Mouse (Mus musculus): ENCODE measurements at regions not wholly inside any gene's neighbourhood (a gene's known extent, or its start where the extent isn't known, plus 50 kb on each side); places are given as distances from the start of the nearest gene placed in this dataset.
"Not testable (repeated sequence)": the region's sequence is repeated elsewhere in the genome, so short reads cannot be mapped to it uniquely, and the experiment has no call there.

DNA sequence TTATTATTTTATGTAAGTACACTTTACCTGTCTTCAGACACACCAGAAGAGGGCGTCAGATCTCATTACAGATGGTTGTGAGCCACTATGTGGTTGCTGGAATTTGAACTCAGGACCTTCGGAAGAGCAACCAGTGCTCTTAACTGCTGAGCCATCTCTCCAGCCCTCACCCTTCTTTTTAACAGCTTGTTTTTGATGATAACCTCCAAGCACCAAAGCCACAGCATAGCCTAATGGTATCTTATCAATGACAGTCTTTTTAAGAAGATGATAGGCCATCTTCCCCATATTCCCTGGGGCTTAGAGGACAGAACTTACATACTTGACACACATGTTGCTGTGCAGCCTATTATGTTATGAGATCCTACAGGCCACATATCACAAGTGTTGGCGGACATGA, 56.1 kb upstream of the Klf13 start:
- not testable (repeated sequence) for H3K27me3 ChIP-seq (replicated peaks; ENCODE audit: control insufficient read depth, insufficient read depth, low read length); DNase-seq (ENCODE audit: low spot score); H3K4me3 ChIP-seq (ENCODE audit: low read depth, low read length); ATAC-seq (replicated peaks; ENCODE audit: low FRiP score); H3K9ac ChIP-seq (ENCODE audit: low read depth, low read length); H3K9me3 ChIP-seq (ENCODE audit: control insufficient read depth, low read length); H3K36me3 ChIP-seq (ENCODE audit: control insufficient read depth, insufficient read depth, low read length); H3K4me2 ChIP-seq
- Histone ChIP-seq H3K27ac (ENCODE audit: low read depth, low read length) (peak overlapping the region; percentile 78), H3K4me1 (replicated peaks; ENCODE audit: control insufficient read depth, insufficient read depth, low read length) (peaks cover 59% of the 10 kb centered on the region)
- WGBS, result 70% methylated on average over 3 of the region's 3 CpGs

DNA sequence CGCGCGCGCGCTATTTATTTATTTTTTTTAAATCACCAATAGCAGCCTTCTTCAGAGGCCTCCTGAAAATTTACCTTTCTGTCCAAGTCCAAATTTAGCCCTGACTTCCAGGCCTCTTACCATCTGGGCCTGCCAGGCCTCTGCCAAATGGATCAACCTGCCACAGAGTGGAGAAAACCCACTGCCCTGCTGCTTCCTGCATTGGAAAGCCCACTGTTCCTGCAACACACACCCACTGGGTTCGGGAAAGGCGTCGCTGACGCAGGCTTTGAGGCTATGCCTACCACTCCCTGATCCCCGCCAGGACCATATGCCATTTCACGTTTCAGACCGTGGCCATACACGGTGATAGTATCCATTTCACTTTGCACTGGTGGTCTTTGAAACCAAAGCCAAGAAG, 53.4 kb upstream of the Klf13 start:
- DNase-seq (ENCODE audit: low spot score) (no peak), ATAC-seq (replicated peaks; ENCODE audit: low FRiP score) (no peak)
- no peaks in the 10 kb centered on the region for H3K9me3 ChIP-seq (ENCODE audit: control insufficient read depth, low read length)
- no peaks in the 10 kb centered on the region for H3K27me3 ChIP-seq (replicated peaks; ENCODE audit: control insufficient read depth, insufficient read depth, low read length)
- no peaks in the 10 kb centered on the region for H3K36me3 ChIP-seq (ENCODE audit: control insufficient read depth, insufficient read depth, low read length)
- H3K4me2 ChIP-seq, result no peak overlapping the region
- no peak overlapping the region for H3K9ac ChIP-seq (ENCODE audit: low read depth, low read length)
- H3K4me1 ChIP-seq (replicated peaks; ENCODE audit: control insufficient read depth, insufficient read depth, low read length), result peaks cover 53% of the 10 kb centered on the region
- no peak overlapping the region for H3K4me3 ChIP-seq (ENCODE audit: low read depth, low read length)
- WGBS, result 94% methylated on average over 13 of the region's 13 CpGs
- H3K27ac ChIP-seq (ENCODE audit: low read depth, low read length), result 0 out of 2 replicates have a peak overlapping the region, but pooled peaks have one; percentile 15

DNA sequence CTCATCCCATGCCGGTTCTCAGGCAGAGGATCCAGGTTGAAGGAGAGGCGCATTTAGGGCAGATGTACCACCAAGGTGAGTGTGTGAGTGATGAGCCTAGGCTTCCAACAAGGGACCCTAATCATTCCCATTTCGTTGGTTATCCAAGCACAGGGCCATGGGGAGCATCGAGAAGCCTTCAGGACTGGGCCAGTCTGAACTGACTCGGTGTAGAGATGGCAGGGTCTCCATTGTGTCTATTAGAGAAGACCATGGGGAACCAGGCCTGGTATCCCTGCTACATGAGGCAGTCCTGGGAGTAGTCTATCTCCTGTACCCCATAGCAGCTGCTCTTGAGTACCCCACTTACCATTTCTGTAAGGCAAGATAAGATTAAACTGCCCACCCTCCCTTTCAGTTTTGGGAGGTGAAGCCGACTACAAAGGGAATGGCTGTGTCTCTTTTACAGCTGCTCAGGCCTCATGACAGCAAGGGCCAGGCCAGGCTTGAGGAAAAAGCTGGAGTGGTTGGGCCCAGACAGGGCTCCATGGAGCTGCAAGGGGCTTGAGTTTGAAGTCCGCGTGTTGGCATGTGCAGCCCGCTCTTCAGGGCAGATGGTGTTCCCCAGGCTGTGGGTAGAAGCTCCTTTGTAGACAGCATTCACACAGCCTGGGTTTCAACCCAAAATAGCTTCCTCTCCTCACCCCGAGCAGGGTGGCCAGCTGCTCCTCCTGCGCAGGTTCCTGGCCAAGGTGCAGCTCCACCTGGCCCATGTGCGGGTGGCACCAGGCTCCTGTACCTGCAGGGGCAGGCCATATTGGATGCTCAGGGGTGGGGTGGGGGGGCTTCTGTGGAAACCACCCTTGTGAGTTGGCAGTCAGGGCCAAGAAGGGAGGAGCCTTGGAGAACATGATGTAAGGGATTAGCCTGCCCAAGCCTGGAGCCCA, 52.6 kb upstream of the Klf13 start:
- peak overlapping the region; percentile 41 for H3K9ac ChIP-seq (ENCODE audit: low read depth, low read length)
- 75% methylated on average over 12 of the region's 12 CpGs for WGBS
- peak overlapping the region; percentile 26 for H3K4me2 ChIP-seq
- no peaks in the 10 kb centered on the region for H3K9me3 ChIP-seq (ENCODE audit: control insufficient read depth, low read length)
- H3K27ac ChIP-seq (ENCODE audit: low read depth, low read length), result peak overlapping the region; percentile 84
- H3K27me3 ChIP-seq (replicated peaks; ENCODE audit: control insufficient read depth, insufficient read depth, low read length), result no peaks in the 10 kb centered on the region
- H3K36me3 ChIP-seq (ENCODE audit: control insufficient read depth, insufficient read depth, low read length), result no peaks in the 10 kb centered on the region
- DNase-seq (ENCODE audit: low spot score), result no peak
- ATAC-seq (replicated peaks; ENCODE audit: low FRiP score), result peak; percentile 78
- H3K4me3 ChIP-seq (ENCODE audit: low read depth, low read length), result no peak overlapping the region
- H3K4me1 ChIP-seq (replicated peaks; ENCODE audit: control insufficient read depth, insufficient read depth, low read length), result peaks cover 53% of the 10 kb centered on the region

DNA sequence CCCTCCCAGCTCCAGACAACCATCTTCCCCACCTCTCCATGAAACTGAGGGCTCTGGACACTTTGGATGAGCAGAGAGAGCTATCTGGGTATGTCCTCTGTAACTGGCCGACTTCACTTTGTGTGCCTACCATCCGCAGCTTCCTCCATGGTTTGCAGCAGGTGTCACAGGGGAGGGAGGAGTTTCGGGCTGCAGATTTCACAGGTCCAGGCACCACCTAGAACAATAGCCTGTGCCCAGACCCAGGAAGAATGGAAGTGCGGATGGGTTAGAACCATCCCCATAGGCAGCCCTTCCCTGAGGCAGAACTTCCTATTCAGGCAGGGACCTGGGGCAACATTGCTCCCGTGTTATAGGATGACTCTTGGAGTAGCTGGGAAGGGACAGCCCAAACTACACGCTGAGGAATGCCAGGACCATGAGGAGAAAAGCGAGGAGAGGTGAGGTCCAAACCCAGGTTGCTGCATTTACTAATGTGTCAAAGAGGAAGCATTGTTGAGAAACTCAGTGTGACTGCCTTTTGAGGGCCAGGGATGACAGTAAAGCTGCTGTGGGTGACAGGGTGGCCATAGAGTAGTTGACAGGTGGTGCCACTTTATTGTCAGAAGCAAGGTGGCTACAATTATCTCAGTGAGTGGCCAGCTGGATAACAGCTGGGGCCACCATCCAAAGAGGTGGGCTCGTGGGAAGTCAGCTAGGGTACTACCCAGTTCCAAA, 51.8 kb upstream of the Klf13 start:
- no peak overlapping the region for H3K4me2 ChIP-seq
- peaks cover 44% of the 10 kb centered on the region for H3K4me1 ChIP-seq (replicated peaks; ENCODE audit: control insufficient read depth, insufficient read depth, low read length)
- DNase-seq (ENCODE audit: low spot score) (no peak), ATAC-seq (replicated peaks; ENCODE audit: low FRiP score) (no peak)
- no peaks in the 10 kb centered on the region for H3K36me3 ChIP-seq (ENCODE audit: control insufficient read depth, insufficient read depth, low read length)
- H3K4me3 ChIP-seq (ENCODE audit: low read depth, low read length), result no peak overlapping the region
- no peaks in the 10 kb centered on the region for H3K27me3 ChIP-seq (replicated peaks; ENCODE audit: control insufficient read depth, insufficient read depth, low read length)
- no peaks in the 10 kb centered on the region for H3K9me3 ChIP-seq (ENCODE audit: control insufficient read depth, low read length)
- H3K27ac ChIP-seq (ENCODE audit: low read depth, low read length), result peak overlapping the region; percentile 84; the same call in 1 of the 2 replicates
- peak overlapping the region; percentile 35; the same call in 1 of the 2 replicates for H3K9ac ChIP-seq (ENCODE audit: low read depth, low read length)
- WGBS, result 74% methylated on average over 8 of the region's 8 CpGs

DNA sequence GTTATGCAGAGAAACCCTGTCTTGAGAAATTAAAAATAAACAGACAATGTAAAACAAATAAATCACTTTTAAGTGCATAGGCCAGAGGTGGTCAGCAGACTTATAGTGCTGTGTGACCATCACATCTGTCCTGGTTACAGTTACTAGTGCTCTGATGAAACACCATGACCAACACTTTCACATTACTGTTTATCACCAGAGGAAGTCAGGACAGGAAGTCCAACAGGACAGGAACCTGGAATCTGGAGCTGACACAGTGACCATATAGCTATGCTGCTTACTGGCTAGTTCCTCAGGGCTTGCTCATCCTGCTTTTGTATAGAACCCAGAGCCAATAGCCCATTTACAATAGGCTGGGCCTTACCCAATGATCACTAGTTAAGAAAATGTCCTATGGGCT, 51.0 kb upstream of the Klf13 start:
- Histone ChIP-seq H3K4me3 (ENCODE audit: low read depth, low read length) (no peak overlapping the region), H3K4me1 (replicated peaks; ENCODE audit: control insufficient read depth, insufficient read depth, low read length) (peaks cover 37% of the 10 kb centered on the region), H3K9me3 (ENCODE audit: control insufficient read depth, low read length) (no peaks in the 10 kb centered on the region), H3K27ac (ENCODE audit: low read depth, low read length) (no peak overlapping the region), H3K4me2 (no peak overlapping the region), H3K27me3 (replicated peaks; ENCODE audit: control insufficient read depth, insufficient read depth, low read length) (no peaks in the 10 kb centered on the region), H3K9ac (ENCODE audit: low read depth, low read length) (no peak overlapping the region), H3K36me3 (ENCODE audit: control insufficient read depth, insufficient read depth, low read length) (no peaks in the 10 kb centered on the region)
- no peak for DNase-seq (ENCODE audit: low spot score)
- ATAC-seq (replicated peaks; ENCODE audit: low FRiP score), result no peak

Measured in liver, embryonic 11.5 days (tissue).